Mouse (Mus musculus) ES-E14 (cell line): Measurements from ENCODE around the gene Phlda3. TPM values are rescaled to one million over a fixed set of nuclear protein-coding genes. Genes with fewer than 3 reads are reported as not detected.

Source experiments
- DNase-seq: peaks from one replicate; pipeline ENCODE4 v3.0.0-alpha.2; 2013; ENCODE audit warnings: low read depth, low spot score
- H3K27ac ChIP-seq: 2 replicates; pipeline ENCODE4 v1.5.1; 2012; ENCODE audit warnings: low read depth, mild to moderate bottlenecking, low read length, moderate library complexity, mixed read lengths; ENCODE audit not compliant: poor library complexity, insufficient read depth, severe bottlenecking
- H3K36me3 ChIP-seq: 2 replicates; pipeline ENCODE4 v1.6.1; 2012; ENCODE audit warnings: mild to moderate bottlenecking, low read length, moderate library complexity, mixed read lengths; ENCODE audit not compliant: control insufficient read depth, poor library complexity, insufficient read depth, severe bottlenecking
- H3K4me1 ChIP-seq, 2 experiments: fragments of 150-350 bp in 1 of 2; sonication (generic) in 1 of 2; 2 replicates each; pipeline ENCODE4 v1.6.1; 2012; ENCODE audit warnings: low read length in 2 of 2, mild to moderate bottlenecking in 1 of 2, mixed read lengths in 1 of 2; ENCODE audit not compliant: control insufficient read depth in 2 of 2, insufficient read depth in 2 of 2, poor library complexity in 1 of 2
- H3K4me3 ChIP-seq, 2 experiments: fragments of 150-350 bp in 1 of 2; sonication (generic) in 1 of 2; 2 replicates each; pipeline ENCODE4 v1.5.1; 2012; ENCODE audit warnings: low read length in 2 of 2, low read depth in 1 of 2, mild to moderate bottlenecking in 1 of 2, mixed read lengths in 1 of 2; ENCODE audit not compliant: insufficient read depth in 1 of 2, poor library complexity in 1 of 2, severe bottlenecking in 1 of 2
- H3K9ac ChIP-seq: 2 replicates; pipeline ENCODE4 v1.6.1; 2012; ENCODE audit warnings: low read depth, mild to moderate bottlenecking, low read length, mixed read lengths; ENCODE audit not compliant: poor library complexity, insufficient read depth, severe bottlenecking
- H3K9me3 ChIP-seq: fragments of 150-350 bp; sonication (generic); 2 replicates; pipeline ENCODE4 v1.6.1; 2012; ENCODE audit warnings: low read depth, mild to moderate bottlenecking, low read length; ENCODE audit not compliant: control insufficient read depth, insufficient read depth
- CHD2 ChIP-seq: IDR thresholded peaks from 2 replicates; pipeline ENCODE4 v1.6.1; 2014; ENCODE audit warnings: mild to moderate bottlenecking, low read depth, low read length, inconsistent platforms
- HCFC1 ChIP-seq: IDR thresholded peaks from 2 replicates; pipeline ENCODE4 v1.6.1; 2012; ENCODE audit warnings: low read length, inconsistent platforms, borderline replicate concordance; ENCODE audit not compliant: insufficient read depth
- MAFK ChIP-seq: IDR thresholded peaks from 2 replicates; pipeline ENCODE4 v1.6.1; 2014; ENCODE audit warnings: mild to moderate bottlenecking, low read depth, low read length, inconsistent platforms; ENCODE audit not compliant: insufficient read depth
- ZC3H11A ChIP-seq: IDR thresholded peaks from 2 replicates; pipeline ENCODE4 v1.6.1; 2012; ENCODE audit warnings: low read depth, mild to moderate bottlenecking, inconsistent platforms, low read length, borderline replicate concordance
- ZNF384 ChIP-seq: IDR thresholded peaks from 2 replicates; pipeline ENCODE4 v1.6.1; 2012; ENCODE audit warnings: low read depth, low read length, inconsistent platforms
- in situ Hi-C, 2 experiments: fragments of 600-800 bp; cut with MboI; formaldehyde crosslinking; loops; one replicate each; pipeline ENCODE4 v1.15.1; 2025; ENCODE audit warnings: low sequenced_read_pairs in 2 of 2, inconsistent platforms in 1 of 2; ENCODE audit not compliant: unreplicated experiment in 2 of 2
- total RNA-seq: library from RNA; depleted of rRNA; stranded (reverse); fragments of 300-350 nt; gene quantifications from 2 replicates; pipeline ENCODE4 v1.2.3, GENCODE M21; 2012; rRNA removed

Gene Phlda3
- total RNA-seq, 1 experiment = 70.7 TPM

GRCm38 (mm10) chr1:135814531-135814930 is 48.6 kb downstream of the Phlda3 start:
- peaks cover 4 to 10% of the 10 kb centered on the region in 2 experiments; a peak in 2 of 4 replicates for H3K4me1 ChIP-seq
- no peak overlapping the region for H3K27ac ChIP-seq
- TF ChIP-seq MAFK (no peak), HCFC1 (no peak), CHD2 (no peak), ZC3H11A (no peak), ZNF384 (no peak)
- no peaks in the 10 kb centered on the region for H3K9me3 ChIP-seq
- H3K9ac ChIP-seq = no peak overlapping the region
- in situ Hi-C loops = no loop called here
- no peaks in the 10 kb centered on the region for H3K36me3 ChIP-seq
- DNase-seq = no peak
- H3K4me3 ChIP-seq = no peak overlapping the region

GRCm38 (mm10) chr1:135817595-135817994 is 51.7 kb downstream of the Phlda3 start:
- H3K36me3 ChIP-seq = no peaks in the 10 kb centered on the region
- no peak overlapping the region for H3K4me3 ChIP-seq
- DNase-seq = no peak
- in situ Hi-C loops = no loop called here
- TF ChIP-seq CHD2 = no peak
- no peak for TF ChIP-seq MAFK
- no peak for TF ChIP-seq ZNF384
- TF ChIP-seq HCFC1 = no peak
- TF ChIP-seq ZC3H11A = no peak
- peaks cover 4 to 17% of the 10 kb centered on the region in 2 experiments; a peak in 2 of 4 replicates for H3K4me1 ChIP-seq
- H3K9me3 ChIP-seq = no peaks in the 10 kb centered on the region
- H3K9ac ChIP-seq = no peak overlapping the region
- no peak overlapping the region for H3K27ac ChIP-seq

- no peak for DNase-seq
- no peaks in the 10 kb centered on the region for H3K36me3 ChIP-seq
- H3K4me3 ChIP-seq = peak within 1 kb of the TSS; percentile 63 to 71
- H3K27ac ChIP-seq = no peak within 1 kb of the TSS
- H3K4me1 ChIP-seq = peaks cover 4 to 17% of the 10 kb centered on the region in 2 experiments; a peak in 2 of 4 replicates
- no peaks in the 10 kb centered on the region for H3K9me3 ChIP-seq
- peak within 1 kb of the TSS; percentile 60 for H3K9ac ChIP-seq
- in situ Hi-C loops = no loop called here
- TF ChIP-seq HCFC1 (no peak), ZNF384 (no peak), ZC3H11A (no peak), CHD2 (no peak), MAFK (no peak)
Observed at GRCm38 (mm10) chr1:135818481-135819086, 52.7 kb downstream of the Phlda3 start, which contains the start of gene Lad1. TSS of gene Lad1 (plus strand) at chr1:135818598.

Other genes starting within 250 kb of the Phlda3 start
- gene Nav1, start 158.8 kb upstream of the Phlda3 start, total RNA-seq = 10.4 and 11.4 TPM in 2 replicates
- 91.6 and 131 TPM in 2 replicates for gene Csrp1, start 46.1 kb upstream of the Phlda3 start, total RNA-seq
- gene Tnni1, start 13.3 kb downstream of the Phlda3 start, total RNA-seq = 1.1 and 1.6 TPM in 2 replicates
- 5.2 and 9.0 TPM in 2 replicates for gene Lad1, start 52.5 kb downstream of the Phlda3 start, total RNA-seq
- gene Tnnt2, start 70.2 kb downstream of the Phlda3 start, total RNA-seq = 0.69 and 2.5 TPM in 2 replicates
- 0.05 and 0.09 TPM in 2 replicates for gene Pkp1, start 153.1 kb downstream of the Phlda3 start, total RNA-seq
- 0.04 TPM in 1 of 2 replicates, not detected in the other for gene Igfn1, start 240.2 kb downstream of the Phlda3 start, total RNA-seq
- 52.8 and 74.5 TPM in 2 replicates for gene Tmem9, start 242.0 kb downstream of the Phlda3 start, total RNA-seq